Mouse (Mus musculus) kidney, postnatal 25 days (tissue): ENCODE data around the gene Csk.

Experiments used
- DNase-seq, 2 experiments: peaks; one replicate each; pipeline ENCODE4 v3.0.0; 2021; ENCODE audit warnings: mixed read lengths in 2 of 2

The Csk gene

DNA sequence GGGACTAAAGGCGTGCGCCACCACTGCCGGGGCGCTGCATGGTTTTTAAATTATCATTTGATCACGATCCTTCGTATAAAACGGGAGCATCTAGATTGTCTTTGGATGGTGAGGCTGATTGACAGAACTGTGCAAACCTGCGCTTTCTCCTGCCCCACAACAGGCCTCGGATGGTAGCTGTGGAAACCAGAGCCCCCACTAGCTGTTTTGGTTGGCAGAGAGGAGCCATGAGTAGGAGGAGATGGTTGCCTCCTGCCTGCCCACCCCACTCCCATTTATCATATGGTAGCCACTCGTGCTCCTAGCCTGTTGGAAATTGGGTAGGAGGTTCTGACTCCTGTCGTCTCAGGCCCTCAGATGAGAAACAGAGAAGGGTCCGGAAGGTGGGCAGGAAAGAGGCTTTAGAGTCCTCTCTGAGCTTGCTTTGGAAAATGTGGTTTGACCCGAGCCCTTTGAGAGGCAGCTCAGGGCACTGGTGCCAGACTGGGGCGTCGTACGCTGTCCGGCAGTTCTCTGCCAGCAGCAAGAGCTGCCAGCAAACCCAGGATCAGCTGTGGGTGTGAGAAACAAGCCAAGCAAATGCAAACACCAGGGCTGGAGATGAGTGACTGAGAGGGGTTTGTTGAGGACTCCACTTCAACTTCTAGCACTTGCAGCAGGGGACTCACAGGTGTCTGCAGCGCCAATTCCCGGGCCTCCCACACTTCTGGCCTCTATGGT, 3.4 kb upstream of the Csk start:
- no peak for DNase-seq

DNA sequence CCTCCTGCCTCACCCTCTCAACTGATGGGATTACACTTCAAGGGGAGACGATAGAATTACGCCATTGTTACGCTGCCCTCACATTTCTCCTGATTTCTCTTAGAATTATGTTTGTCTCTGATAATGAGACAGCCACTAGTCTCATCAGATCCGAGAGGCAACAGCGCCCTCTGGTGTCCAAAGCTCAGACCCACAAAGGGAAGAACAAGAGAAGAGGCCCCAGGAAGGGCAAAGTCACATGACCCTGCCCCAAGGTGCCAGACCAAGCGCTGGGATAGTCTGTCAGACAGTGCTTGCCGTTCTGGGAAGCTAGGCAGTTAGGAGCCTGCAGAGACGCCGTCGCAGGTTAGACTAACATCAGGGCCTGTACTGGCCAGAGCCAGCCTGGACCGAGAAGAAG, 2.3 kb upstream of the Csk start:
- DNase-seq: peak; percentile 93 to 98

DNA sequence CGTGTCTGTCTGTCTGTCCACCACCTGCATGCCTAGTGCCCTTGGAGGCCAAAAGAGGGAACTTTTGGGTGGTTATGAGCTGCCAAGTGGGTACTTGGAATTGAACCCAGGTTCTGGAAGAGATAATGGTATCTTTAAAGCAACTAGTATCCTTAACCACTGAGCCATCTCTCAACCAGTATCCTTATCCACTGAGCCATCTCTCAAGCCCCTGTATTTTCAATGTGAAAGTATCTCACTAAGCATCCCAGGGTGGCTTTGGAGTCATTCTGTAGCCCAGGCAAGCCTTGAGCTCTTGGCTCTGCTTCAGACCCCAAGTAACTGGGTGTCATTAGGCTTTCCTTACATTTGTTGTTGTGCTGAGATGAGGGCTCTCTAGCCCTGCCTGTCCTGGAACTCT, 1.5 kb upstream of the Csk start:
- DNase-seq: no peak

DNA sequence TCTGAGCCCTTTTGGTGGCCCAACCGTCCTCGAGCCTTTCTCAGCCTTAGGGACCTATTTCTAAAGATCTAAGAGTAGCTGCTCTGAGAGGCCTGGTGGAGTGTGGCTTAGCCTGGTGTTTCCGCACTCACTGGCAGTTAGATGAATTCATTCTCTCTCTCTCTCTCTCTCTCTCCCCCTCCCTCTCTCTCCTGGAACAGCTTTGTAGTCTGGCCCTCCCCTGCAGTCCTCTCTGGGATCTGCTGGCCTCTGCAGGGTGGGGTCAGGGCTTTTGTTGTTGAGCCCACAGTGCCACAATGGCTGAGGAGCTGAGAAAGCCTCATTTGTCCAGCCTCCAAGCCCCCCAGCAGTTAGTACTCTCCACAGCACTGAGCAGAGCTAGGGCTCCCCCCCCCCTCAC, 576 bp downstream of the Csk start:
- DNase-seq: no peak

DNA sequence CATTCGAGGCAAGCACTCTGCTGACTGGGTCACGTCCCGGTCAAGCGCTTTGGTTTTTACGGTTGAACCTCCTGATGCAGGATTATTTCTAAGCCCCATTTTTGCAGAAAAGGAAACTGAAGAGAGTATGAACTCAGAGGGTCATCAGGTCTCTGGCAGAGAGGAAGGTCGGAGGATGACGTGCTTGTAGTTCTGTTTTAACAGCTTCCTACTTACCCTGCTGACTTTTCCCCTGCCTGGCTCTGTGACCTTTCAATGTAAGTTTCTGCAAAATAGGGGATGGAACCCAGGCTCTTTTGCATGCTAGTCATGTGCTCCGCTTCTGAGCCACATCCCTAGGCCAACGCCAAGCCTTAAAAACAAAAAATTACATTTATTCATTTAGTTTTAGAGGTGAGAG, 1.1 kb downstream of the Csk start:
- DNase-seq: no peak

DNA sequence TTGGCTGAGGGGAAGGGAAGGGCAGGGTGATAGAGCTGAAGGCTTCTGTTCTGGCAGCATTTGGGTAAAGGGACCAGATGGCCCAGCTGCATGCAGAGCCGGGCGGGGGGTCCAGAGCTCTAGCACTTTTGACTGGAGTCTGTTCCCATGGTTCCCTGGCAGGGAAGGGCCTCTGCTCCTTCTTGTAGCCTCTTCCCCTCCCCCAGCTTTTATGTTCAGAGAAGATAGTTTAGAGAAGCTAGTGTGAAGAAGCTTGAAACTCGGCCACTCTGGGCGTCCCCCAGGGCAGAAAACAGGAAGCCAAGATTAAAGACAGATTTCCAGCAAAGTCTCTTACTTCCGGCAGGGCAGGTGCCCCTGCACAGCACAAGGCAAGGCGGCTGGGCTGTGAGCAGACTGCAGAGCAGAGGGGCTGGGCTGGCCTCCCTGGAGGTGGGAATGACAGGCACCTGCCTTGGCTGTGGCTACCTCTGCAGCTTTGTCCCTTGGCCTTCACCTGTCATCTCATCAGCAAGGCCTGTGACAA, 2.6 kb downstream of the Csk start:
- no peak for DNase-seq

DNA sequence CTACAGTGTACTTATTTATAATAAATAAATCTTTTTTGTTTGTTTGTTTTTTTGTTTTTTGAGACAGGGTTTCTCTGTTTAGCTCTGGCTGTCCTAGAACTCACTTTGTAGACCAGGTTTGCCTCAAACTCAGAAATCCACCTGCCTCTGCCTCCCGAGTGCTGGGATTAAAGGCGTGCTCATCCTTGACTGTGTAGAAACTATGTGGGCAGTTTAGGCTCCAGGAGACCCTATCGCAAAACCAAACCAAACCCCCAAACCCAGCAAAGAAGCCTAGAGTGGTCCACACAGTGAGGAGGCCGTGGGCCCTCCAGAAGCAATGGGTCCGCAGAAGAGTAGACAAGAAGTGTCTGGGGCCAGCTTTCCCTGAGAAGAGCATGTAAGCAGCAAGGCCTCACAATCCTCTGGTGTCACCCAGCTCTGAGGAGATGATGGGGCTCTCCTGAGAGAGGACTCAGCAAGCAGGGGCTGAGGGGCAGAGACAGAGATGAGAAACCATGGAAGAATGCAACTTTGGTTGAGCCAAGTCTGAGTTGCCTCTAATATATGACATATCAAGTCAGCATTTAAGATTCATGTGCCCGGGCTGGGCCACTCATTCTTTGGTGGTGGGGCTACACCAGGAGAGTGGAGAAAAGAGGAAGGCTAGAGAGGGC, 3.2 kb downstream of the Csk start:
- no peak for DNase-seq

DNA sequence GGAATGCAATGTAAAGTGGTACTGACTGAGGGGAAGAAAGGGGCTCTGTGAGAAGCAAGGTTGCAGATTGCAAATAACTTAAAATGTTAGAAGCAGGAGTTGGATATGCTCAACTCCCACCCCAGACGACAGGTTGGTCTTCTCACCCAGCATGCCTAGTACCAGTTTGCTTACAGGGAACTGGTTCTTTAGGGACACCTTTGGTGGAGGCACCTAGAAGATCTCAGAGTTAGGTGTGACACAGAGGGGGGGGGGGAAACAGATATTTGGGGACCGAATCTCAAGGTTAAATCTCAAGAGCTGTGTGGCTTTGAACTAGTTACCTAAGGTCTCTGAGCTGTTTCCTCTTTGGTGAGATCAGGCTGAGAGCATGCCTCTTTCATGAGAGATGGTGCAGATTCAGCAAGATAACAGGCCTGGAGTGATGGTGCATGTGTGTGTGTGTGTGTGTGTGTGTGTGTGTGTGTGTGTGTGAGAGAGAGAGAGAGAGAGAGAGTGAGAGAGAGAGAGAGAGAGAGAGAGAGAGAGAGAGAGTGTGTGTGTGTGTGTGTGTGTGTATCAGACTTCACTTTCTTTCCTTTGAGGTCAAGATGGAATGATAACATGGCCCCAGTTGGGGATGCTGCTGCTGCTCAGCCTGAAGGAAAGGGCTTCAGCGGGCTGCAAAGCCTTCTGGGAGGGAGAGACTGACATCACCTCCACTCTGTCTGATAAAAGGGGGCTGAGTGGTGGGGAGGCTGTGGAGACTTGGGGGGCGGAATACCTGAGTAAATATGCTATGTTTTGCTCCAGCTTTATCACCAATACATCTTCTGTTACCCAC, 5.9 kb downstream of the Csk start:
- no peak for DNase-seq

DNA sequence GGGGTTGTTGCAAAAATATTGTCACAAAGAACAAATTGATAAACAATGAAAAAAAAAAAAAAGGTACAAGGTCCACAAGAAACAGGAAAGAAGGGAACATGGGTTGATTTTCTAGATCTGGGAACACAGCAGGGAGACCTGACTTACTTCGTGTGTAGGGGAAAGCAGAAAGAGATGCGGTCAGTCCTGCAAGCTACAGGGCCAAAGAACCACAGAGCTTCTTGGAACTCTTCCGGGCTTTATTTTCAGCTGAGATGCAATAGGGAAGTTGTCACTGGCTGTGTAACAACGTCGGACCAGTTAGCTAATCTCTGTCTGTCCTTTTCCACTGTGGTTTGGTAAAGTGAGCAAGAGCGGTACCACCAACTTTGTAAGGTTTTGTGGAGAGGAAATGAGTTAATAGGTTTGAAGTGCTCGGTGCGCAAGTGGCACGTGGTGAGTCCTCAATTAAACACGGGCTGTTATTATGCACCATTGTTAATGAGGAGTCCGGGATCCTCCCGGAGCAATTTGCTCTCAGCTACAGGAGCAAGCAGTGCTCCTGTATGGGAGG, 6.8 kb downstream of the Csk start:
- no peak for DNase-seq

DNA sequence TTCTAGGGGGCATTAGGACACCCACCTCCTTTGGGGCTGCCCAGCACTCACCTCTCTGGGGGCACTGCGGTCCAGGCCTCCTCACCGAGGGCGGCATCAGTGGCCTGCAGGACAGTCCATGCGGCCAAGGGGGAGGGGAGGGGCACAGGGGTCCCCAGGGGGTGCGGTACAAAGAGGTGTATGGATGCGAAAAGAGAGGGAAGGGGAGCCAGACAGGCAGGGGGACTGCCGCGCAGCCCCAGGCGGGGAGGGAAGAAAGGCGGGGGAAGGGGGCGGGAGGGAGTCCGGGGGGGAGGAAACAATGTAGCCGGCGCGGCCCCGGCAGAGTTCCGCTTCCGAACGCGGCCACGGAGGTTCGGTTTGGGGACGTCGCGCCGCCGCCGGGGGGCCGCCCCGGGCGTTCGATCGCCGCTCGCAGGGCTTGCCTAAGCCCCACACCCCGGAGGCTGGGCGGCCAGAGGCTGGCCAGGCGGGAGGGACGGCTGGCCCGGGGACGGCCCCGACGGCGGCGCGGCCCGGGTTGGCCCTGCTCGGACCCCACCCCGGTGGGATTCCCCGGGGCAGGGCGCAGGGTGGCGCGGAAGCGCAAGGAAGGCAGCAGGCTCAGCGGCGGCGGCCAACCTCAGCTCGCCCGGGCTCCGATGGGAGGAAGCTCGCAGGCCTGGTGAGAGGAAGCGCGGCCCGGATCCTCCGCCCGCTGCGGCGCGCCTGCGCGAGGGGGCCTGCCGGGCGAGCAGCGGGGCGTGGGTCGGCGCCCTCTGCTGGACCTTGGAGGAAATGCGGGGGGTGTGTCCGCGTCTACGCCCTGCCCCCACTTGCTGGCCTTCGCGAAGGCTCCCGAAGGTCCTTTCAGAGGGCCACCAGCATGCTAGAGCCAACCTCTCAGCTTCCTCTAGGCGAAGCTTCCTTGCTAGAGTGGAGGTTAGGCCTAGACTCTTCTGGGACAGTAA, 8.2 kb downstream of the Csk start:
- DNase-seq: peak; percentile 92 to 95

DNA sequence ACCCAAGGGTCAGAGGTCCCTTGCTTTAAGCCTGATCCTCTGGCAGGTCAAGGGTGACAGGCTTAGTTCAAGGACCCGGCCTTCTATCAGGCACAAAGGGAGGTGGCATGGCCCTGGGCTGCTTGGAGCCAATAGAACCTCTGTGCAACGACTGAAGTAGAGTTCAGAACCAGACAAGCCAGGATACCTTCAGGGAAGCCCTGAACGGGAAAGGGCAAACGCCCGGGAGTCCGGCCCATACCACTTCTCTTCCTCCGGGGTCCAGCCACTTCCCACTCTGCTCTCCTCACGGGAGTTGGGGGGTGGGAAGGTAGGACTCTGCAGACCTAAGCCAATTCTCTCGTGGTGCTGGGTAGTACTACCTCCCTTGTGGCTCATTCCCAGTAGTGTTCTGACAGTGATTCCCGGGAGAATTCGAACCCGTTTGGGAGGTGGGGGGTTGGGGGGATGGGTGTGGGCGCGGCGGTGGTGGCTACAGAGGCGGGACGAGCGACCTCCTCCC, 8.9 kb downstream of the Csk start:
- no peak for DNase-seq

DNA sequence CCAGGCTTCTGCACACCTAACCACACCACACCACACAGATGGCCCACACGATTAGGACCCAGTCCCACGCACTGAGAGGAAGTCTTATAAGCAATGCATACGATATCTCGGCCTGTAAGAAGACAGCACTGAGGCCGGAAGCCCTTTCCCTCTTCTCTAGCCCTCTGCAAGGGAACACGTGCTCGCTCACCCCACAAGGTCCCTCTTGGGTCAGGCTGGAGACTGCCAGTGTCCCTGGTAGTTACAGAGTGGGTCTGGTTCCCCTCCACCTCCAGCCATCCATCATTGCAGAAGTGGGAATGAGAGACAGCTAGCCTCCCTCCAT, 9.6 kb downstream of the Csk start:
- DNase-seq: peak in 1 of 2 experiments; percentile 53

DNA sequence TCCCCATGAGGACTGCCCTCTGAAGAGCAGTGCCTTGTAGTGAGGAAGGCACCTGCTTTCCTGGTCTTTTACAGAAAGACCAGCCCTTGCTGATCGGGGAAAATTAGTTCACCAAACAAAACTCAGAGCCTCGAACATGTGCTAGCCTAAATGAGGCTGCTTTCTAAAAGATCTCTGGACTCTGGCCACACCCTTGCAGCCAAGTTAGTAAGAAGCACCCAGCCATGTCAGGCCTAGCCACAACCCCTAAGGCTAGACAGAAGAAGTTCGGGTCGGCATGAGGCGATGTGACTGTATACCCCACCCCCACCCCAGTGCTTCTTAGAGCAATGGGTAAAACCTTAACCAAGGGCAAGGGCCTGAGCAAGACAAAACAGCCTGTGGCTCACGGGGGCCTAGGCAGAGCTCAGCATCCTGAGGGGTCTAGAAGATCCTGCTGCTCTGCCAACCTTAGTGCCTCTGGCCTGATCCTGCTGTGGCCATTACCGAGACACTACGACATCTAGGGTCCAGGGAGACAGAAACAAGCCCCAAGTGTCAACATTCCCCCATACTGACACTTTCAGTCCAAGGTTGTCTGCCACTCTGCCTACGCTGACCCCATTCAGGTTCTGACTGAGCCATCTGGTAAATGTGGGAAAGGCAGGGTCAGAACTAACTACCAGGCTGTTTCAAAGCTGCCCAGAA, 10.1 kb downstream of the Csk start:
- DNase-seq: peak; percentile 46 to 73

DNA sequence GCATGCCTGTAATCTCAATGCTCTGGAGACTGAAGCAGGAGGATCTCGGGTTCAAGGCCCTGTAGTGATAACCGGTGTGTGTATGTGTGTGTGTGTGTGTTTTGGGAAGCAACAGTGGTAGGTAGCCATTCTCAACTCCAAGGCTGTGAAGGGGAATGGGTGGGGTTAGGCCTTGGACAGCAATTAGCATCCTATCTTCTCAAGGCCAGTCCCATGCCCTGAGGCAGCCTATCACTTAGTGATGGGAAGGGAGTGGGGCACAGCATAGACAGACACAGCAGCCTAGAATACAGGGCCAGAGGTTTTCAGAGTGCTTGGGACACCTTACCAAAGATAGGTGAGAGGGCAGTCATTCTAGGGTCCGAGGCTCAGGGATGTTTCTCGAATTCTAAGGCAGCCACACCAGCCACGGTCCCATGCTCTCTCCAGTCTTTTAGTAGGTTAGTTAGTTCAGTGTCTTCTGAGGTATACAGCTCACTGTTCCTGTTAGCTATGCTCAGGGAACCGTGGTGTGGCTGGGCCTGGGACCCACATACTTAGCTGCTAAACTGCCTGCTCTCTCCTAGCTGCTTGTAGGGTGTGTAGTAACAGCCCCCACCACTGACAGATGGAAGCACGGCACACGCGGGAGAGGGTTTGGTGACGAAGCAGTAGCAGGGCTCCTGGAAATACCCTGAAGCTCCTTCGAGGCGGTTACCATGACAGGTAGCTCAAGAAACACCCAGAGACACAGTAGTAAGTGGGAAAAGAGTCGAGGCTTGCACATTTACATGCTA, 11.5 kb downstream of the Csk start:
- DNase-seq: no peak

DNA sequence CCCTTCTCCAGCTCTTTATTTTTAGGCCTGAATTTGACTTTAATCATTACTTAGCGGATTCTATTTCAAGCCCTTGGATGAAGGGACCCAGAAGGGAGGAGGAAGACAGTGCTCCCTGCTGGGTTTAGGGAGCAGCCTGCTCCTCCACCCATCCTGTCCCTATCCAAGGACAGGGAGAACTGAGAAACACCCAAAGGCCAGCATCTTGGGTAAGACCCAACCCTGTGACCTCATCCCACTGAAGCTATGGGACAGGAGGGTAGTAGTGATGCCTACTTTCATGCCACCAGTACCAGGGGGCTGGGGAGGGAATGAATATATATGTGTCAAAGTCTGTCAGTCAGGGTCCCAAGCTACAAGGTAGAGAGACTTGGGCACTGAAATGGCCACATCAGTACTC, 12.4 kb downstream of the Csk start:
- DNase-seq: no peak

DNA sequence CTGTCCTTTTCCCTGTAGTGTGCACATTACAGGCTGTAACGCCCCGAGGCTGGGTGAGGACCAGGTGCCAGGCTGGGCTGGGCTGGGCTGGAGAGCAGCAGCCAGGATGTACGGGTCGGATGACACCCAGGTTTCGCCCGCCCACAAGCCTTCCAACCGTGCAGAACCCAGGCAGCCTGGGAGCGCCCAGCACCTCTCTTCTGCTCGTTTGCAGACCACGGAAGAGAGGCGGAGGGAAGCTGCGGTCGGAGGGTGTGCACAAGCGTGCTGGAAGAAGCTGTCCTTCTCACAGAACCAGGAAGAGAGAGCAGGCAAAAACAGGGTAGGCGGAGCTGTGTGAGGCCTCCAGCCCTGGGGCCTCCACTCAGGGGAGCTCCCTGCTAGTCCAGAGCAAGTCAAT, 13.0 kb downstream of the Csk start:
- DNase-seq: peak; percentile 53 to 77

DNA sequence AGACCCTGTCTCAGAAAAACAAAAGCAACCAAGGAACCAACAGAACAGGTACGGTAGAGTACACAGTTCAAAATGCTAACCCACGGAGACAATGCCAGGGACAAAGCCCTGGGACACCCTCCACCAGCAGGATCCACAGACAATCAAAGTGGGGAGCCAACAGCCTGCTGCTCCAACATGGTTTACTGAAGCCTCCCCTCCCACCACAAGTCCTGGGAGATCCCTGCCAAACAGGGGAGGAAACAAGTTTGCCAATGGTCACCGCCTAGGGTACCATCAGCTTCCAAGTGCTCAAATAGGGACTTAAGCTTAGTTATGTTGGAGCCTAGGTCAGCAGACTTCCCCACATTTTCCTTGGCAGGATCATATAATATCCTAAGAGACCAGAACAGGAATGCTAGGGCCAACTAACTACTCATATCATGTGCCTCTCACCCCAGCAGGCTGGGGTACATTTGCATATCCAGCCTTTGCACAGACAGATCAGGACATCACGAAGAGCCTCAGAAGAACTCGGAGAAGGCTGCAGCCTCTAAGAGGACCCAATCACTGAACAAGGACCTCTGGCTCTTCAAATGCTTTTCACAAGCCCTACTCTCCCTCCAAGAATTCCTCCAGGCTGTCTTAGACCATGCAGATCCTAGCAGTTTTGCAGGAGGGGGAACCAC, 13.6 kb downstream of the Csk start:
- DNase-seq: no peak

DNA sequence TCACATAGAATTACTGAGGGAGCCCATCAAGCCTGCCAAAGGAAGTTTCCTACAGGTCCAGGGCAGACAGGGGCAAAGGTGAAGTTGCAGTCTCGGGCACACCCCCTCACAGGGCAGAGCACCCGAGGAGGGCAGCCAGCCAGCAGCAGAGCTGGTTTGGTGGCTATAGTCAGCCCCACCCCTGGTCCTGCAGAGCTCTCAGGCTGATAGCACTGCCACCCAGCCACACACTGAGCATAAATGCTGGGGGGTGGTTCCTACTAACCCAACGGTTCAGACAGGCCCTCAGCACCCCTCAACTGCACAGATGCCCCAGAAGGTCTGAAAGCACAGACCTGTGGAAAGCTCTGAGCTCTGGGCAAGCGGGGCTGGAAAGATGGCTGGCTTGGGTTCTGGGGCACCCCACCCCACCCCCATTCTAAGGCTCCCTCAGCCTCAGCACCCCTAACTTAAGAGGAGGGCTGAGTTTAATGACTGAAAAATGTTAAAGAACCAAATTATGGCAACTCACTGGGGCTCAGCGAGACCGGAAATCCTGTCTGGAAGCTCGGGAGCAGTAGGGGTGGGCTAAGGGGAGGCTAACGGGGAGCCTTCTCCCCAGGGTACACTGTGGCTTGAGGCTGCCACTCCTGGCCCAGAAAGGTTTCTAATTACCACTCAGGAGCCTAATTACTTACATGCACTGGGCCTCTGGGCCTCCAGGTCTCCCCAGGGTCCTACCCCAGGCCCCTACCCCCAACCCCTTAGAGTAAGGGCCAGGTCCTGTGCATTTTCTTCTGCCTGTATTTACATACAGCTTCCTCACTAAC, 14.6 kb downstream of the Csk start:
- peak; percentile 85 to 93 for DNase-seq

DNA sequence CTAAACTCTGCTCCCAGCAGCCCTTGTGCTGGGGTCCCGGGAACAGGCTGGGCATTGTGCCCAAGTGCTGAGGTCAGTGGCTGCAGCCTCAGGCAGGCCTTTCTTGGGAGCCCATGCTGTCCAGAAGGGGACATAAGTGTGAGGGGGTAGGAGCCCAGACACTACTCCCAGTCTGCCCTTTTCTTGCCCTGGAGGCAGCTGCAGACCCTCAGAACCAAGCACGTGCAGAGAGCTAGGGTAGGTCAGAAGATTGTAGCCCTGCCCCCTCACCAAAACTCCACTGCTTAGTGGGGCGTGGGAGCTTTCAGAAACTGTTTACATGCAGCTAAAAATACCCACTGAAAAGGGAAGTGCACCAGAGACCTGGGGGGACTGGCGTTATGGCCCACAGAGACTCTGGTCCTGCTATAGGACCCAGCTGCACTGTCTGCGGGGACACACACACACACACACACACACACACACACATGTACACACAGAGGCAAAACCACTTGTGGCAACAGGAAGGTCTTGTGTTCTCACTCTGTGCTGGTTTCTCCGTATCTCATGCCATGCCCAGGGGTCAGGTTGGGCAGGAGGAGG, 15.6 kb downstream of the Csk start:
- peak; percentile 84 to 88 for DNase-seq
